8 mouse cellular contexts compared by ENCODE assay signal in genomic region chr3:52268487-52268736, GRCm38 (mm10). TPM values are rescaled to one million over a fixed set of nuclear protein-coding genes. Genes with fewer than 3 reads are reported as not detected.
DNase-seq lines count a peak whose midpoint lies in the region; ATAC-seq lines count a peak whose summit lies in the region.

No protein-coding gene starts in this region.

- H3K36me3 ChIP-seq in kidney, embryonic 15.5 days, result no peaks in the 10 kb centered on the region
- no peaks in the 10 kb centered on the region for H3K36me3 ChIP-seq in hindbrain, embryonic 12.5 days
- no peaks in the 10 kb centered on the region for H3K36me3 ChIP-seq in midbrain, embryonic 12.5 days

- no peaks in the 10 kb centered on the region for H3K9me3 ChIP-seq in kidney, embryonic 15.5 days (replicated peaks)
- no peaks in the 10 kb centered on the region for H3K9me3 ChIP-seq in hindbrain, embryonic 12.5 days (replicated peaks)
- no peaks in the 10 kb centered on the region for H3K9me3 ChIP-seq in midbrain, embryonic 12.5 days

- WGBS in kidney, embryonic 15.5 days, result under 1% methylated on average over 40 of the region's 40 CpGs
- under 1% methylated on average over 40 of the region's 40 CpGs for WGBS in hindbrain, embryonic 12.5 days
- under 1% methylated on average over 24 of the region's 40 CpGs for WGBS in midbrain, embryonic 12.5 days

- H3K9ac ChIP-seq in kidney, embryonic 15.5 days, result peak overlapping the region; percentile 81
- H3K9ac ChIP-seq in hindbrain, embryonic 12.5 days, result peak overlapping the region; percentile 65
- peak overlapping the region; percentile 70 for H3K9ac ChIP-seq in midbrain, embryonic 12.5 days (replicated peaks)

- intact Hi-C loops in gastrocnemius, postnatal 36 days (cut with DNase I), result loop anchor here (2.0 to 10.0 kb wide), 3 partner anchors 134 to 332 kb away; no protein-coding TSS in a partner anchor

- peak overlapping the region; percentile 79 for H3K4me3 ChIP-seq in kidney, embryonic 15.5 days (replicated peaks)
- H3K4me3 ChIP-seq in brown adipose tissue, adult 24 weeks (ENCODE audit: insufficient read depth, low read depth, low read length), result peak overlapping the region; percentile 99
- peak overlapping the region; percentile 76 for H3K4me3 ChIP-seq in hindbrain, embryonic 12.5 days
- H3K4me3 ChIP-seq in midbrain, embryonic 12.5 days, result peak overlapping the region; percentile 74

- peaks cover 25% of the 10 kb centered on the region for H3K4me1 ChIP-seq in kidney, embryonic 15.5 days
- peaks cover 7% of the 10 kb centered on the region for H3K4me1 ChIP-seq in brown adipose tissue, adult 24 weeks (ENCODE audit: control insufficient read depth, insufficient read depth, insufficient read length, low read length)
- peaks cover 19% of the 10 kb centered on the region for H3K4me1 ChIP-seq in hindbrain, embryonic 12.5 days
- peaks cover 32% of the 10 kb centered on the region for H3K4me1 ChIP-seq in midbrain, embryonic 12.5 days

- DNase-seq in kidney, adult 9 months, result no peak
- no peak for DNase-seq in thymus, postnatal 36 days
- no peak for DNase-seq in gastrocnemius, adult 18-20 months (ENCODE audit: low spot score)
- DNase-seq in gastrocnemius, postnatal 36 days, result no peak

- H3K4me2 ChIP-seq in kidney, embryonic 15.5 days, result peak overlapping the region; percentile 90
- peak overlapping the region; percentile 94 for H3K4me2 ChIP-seq in hindbrain, embryonic 12.5 days (replicated peaks)
- H3K4me2 ChIP-seq in midbrain, embryonic 12.5 days (replicated peaks), result peak overlapping the region; percentile 94

- peak overlapping the region; percentile 96 for H3K27ac ChIP-seq in kidney, embryonic 15.5 days
- H3K27ac ChIP-seq in brown adipose tissue, adult 24 weeks (replicated peaks; ENCODE audit: low read depth, low read length), result peak overlapping the region; percentile 95
- H3K27ac ChIP-seq in hindbrain, embryonic 12.5 days, result peak overlapping the region; percentile 68; the same call in 1 of the 2 replicates
- H3K27ac ChIP-seq in midbrain, embryonic 12.5 days (replicated peaks), result no peak overlapping the region

- no peak for ATAC-seq in kidney, embryonic 15.5 days (replicated peaks; ENCODE audit: low FRiP score)
- no peak; the same call in 1 of the 2 replicates for ATAC-seq in hindbrain, embryonic 12.5 days (ENCODE audit: low FRiP score)
- no peak for ATAC-seq in midbrain, embryonic 12.5 days (ENCODE audit: low FRiP score, low read depth)

- H3K27me3 ChIP-seq in kidney, embryonic 15.5 days, result peaks cover 26% of the 10 kb centered on the region
- peaks cover 60% of the 10 kb centered on the region for H3K27me3 ChIP-seq in hindbrain, embryonic 12.5 days
- H3K27me3 ChIP-seq in midbrain, embryonic 12.5 days, result peaks cover 66% of the 10 kb centered on the region

RNA-seq across cellular contexts. Expression of gene Foxo1, which starts 0.3 kb away (rescaled TPM):
- 6.7 and 6.9 TPM in 2 replicates for polyA plus RNA-seq in kidney, embryonic 15.5 days (2015; fragmentation: Nextera tagmentation; extraction: Ambion mirVana)
- polyA plus RNA-seq in brown adipose tissue, adult 24 weeks (2012; ENCODE audit: insufficient read depth, insufficient read length, missing spikeins), result 10.7 and 13.4 TPM in 2 replicates
- 5.7 and 6.2 TPM in 2 replicates for polyA plus RNA-seq in hindbrain, embryonic 12.5 days (2016; fragmentation: Nextera tagmentation; extraction: Ambion mirVana)
- polyA plus RNA-seq in midbrain, embryonic 12.5 days (2016; fragmentation: Nextera tagmentation; extraction: Ambion mirVana), result 3.6 TPM in 2 replicates
- total RNA-seq in gastrocnemius, adult 18-20 months (2021), result 10 to 100 TPM; 16.0 to 36.1 TPM
- total RNA-seq in gastrocnemius, postnatal 36 days (2021), result 10 to 100 TPM; 19.0 to 29.2 TPM
